7 mouse cellular contexts compared by ENCODE assay signal in genomic region chr3:19894630-19895578, GRCm38 (mm10).
DNase-seq lines count a peak whose midpoint lies in the region; ATAC-seq lines count a peak whose summit lies in the region.

No protein-coding gene starts in this region.

- H3K27ac ChIP-seq in embryonic facial prominence, embryonic 12.5 days, result peak overlapping the region; percentile 76
- 0 out of 2 replicates have a peak overlapping the region, but pooled peaks have one; percentile 32 for H3K27ac ChIP-seq in limb, embryonic 11.5 days (replicated peaks; ENCODE audit: low read depth, low read length)
- peak overlapping the region; percentile 83 for H3K27ac ChIP-seq in midbrain, embryonic 14.5 days (replicated peaks; ENCODE audit: low read depth, low read length)

- H3K9me3 ChIP-seq in embryonic facial prominence, embryonic 12.5 days, result no peaks in the 10 kb centered on the region
- H3K9me3 ChIP-seq in limb, embryonic 11.5 days (ENCODE audit: control insufficient read depth, low read length), result no peaks in the 10 kb centered on the region
- no peaks in the 10 kb centered on the region for H3K9me3 ChIP-seq in midbrain, embryonic 14.5 days (ENCODE audit: control insufficient read depth, low read length)

- WGBS in embryonic facial prominence, embryonic 12.5 days, result under 1% methylated on average over 68 of the region's 68 CpGs
- 0% methylated on average over 67 of the region's 68 CpGs for WGBS in limb, embryonic 11.5 days
- WGBS in midbrain, embryonic 14.5 days, result under 1% methylated on average over 68 of the region's 68 CpGs

- H3K27me3 ChIP-seq in embryonic facial prominence, embryonic 12.5 days, result no peaks in the 10 kb centered on the region
- H3K27me3 ChIP-seq in limb, embryonic 11.5 days (ENCODE audit: control insufficient read depth, insufficient read depth, low read length), result no peaks in the 10 kb centered on the region
- no peaks in the 10 kb centered on the region for H3K27me3 ChIP-seq in midbrain, embryonic 14.5 days (ENCODE audit: control insufficient read depth, insufficient read depth, low read length)

- H3K9ac ChIP-seq in embryonic facial prominence, embryonic 12.5 days, result peak overlapping the region; percentile 85
- H3K9ac ChIP-seq in limb, embryonic 11.5 days (ENCODE audit: low read length), result peak overlapping the region; percentile 78
- H3K9ac ChIP-seq in midbrain, embryonic 14.5 days (replicated peaks; ENCODE audit: low read length), result peak overlapping the region; percentile 88

- H3K4me2 ChIP-seq in embryonic facial prominence, embryonic 12.5 days (replicated peaks), result peak overlapping the region; percentile 88
- H3K4me2 ChIP-seq in limb, embryonic 11.5 days (ENCODE audit: low read depth, severe bottlenecking), result peak overlapping the region; percentile 88
- H3K4me2 ChIP-seq in midbrain, embryonic 14.5 days (ENCODE audit: low read length), result peak overlapping the region; percentile 90

- peak; percentile 99 for ATAC-seq in embryonic facial prominence, embryonic 12.5 days (ENCODE audit: insufficient number of reproducible peaks, insufficient read depth, low FRiP score, low TSS enrichment)
- ATAC-seq in limb, embryonic 11.5 days (ENCODE audit: insufficient number of reproducible peaks, low FRiP score, low TSS enrichment, low read depth), result peak; percentile 99
- peak; percentile 98 for ATAC-seq in midbrain, embryonic 14.5 days (ENCODE audit: low FRiP score, low TSS enrichment)

- H3K4me1 ChIP-seq in embryonic facial prominence, embryonic 12.5 days, result peaks cover 12% of the 10 kb centered on the region; the same call in 1 of the 2 replicates
- H3K4me1 ChIP-seq in limb, embryonic 11.5 days (ENCODE audit: control insufficient read depth, insufficient read depth, low read length), result peaks cover 3% of the 10 kb centered on the region; the same call in 1 of the 2 replicates
- peaks cover 18% of the 10 kb centered on the region for H3K4me1 ChIP-seq in midbrain, embryonic 14.5 days (ENCODE audit: control insufficient read depth, insufficient read depth, low read length)

- DNase-seq in adrenal gland, postnatal 25 days, result peak; percentile 95
- DNase-seq in heart, adult 11 months, result peak; percentile 100
- DNase-seq in kidney, adult 18-20 months, result peak; percentile 97
- DNase-seq in limb, embryonic 11.5 days (ENCODE audit: low spot score), result peak; percentile 97
- peak; percentile 97 for DNase-seq in midbrain, embryonic 14.5 days
- DNase-seq in spleen, adult 18-20 months, result peak; percentile 85 to 94

- H3K36me3 ChIP-seq in embryonic facial prominence, embryonic 12.5 days, result peaks cover 16% of the 10 kb centered on the region
- no peaks in the 10 kb centered on the region for H3K36me3 ChIP-seq in limb, embryonic 11.5 days (ENCODE audit: control insufficient read depth, insufficient read depth, low read length)
- 0 out of 2 replicates have a peak, but pooled peaks cover 2% of the 10 kb centered on the region for H3K36me3 ChIP-seq in midbrain, embryonic 14.5 days (ENCODE audit: control insufficient read depth, insufficient read depth, low read length)

- peak overlapping the region; percentile 94 for H3K4me3 ChIP-seq in embryonic facial prominence, embryonic 12.5 days
- peak overlapping the region; percentile 90 for H3K4me3 ChIP-seq in limb, embryonic 11.5 days (ENCODE audit: low read depth, low read length)
- peak overlapping the region; percentile 81 for H3K4me3 ChIP-seq in midbrain, embryonic 14.5 days (replicated peaks; ENCODE audit: low read depth, low read length)

Comparison
In these comparisons a context has a peak if more than half of its experiments do, and no peak if none do; other contexts are left out.
1. Peak in every context shown above with its lines: DNase-seq, ATAC-seq, H3K4me3 ChIP-seq and H3K27ac ChIP-seq.
2. H3K27ac ChIP-seq: peak in every context shown above with its lines; median percentile 83 in midbrain, embryonic 14.5 days; 76 in embryonic facial prominence, embryonic 12.5 days; 32 in limb, embryonic 11.5 days.